Mouse (Mus musculus): ENCODE data around the gene Htr2c. TPM values are rescaled to one million over a fixed set of nuclear protein-coding genes. Genes with fewer than 3 reads are reported as not detected.

Gene Htr2c
- total RNA-seq (2023): not detected

GRCm38 (mm10) chrX:146962258-146962913 lies at the start of gene Htr2c:
Htr2c (plus strand) TSS chrX:146962513.

